16 mouse cellular contexts compared by ENCODE assay signal in genomic region chr2:91108156-91108555, GRCm38 (mm10). TPM values are rescaled to one million over a fixed set of nuclear protein-coding genes. Genes with fewer than 3 reads are reported as not detected.
"Had no signal": no experiment of that assay in that cellular context is flagged by ENCODE, and none has a peak within 500 bp of the region (broad histone marks: within the 10 kb centered on the region; RNA-seq: fewer than 3 reads in every experiment).

No protein-coding gene starts in this region.

- H3K36me3 ChIP-seq: intestine, embryonic 15.5 days; kidney, embryonic 15.5 days; limb, embryonic 12.5 days; midbrain, embryonic 12.5 days had no signal

- H3K4me1 ChIP-seq: intestine, embryonic 15.5 days; kidney, embryonic 15.5 days; limb, embryonic 12.5 days; midbrain, embryonic 12.5 days had no signal

- H3K4me2 ChIP-seq: intestine, embryonic 15.5 days; kidney, embryonic 15.5 days; limb, embryonic 12.5 days; lung, embryonic 14.5 days; midbrain, embryonic 12.5 days had no signal

- H3K9ac ChIP-seq: intestine, embryonic 15.5 days; kidney, embryonic 15.5 days; limb, embryonic 12.5 days; lung, embryonic 14.5 days; midbrain, embryonic 12.5 days had no signal

- H3K9me3 ChIP-seq: intestine, embryonic 15.5 days; kidney, embryonic 15.5 days; limb, embryonic 12.5 days; megakaryocyte, embryonic 14.5 days; midbrain, embryonic 12.5 days had no signal

- DNase-seq: kidney, adult 18-20 months; kidney, postnatal 14 days; layer of hippocampus, adult 9-11 months; layer of hippocampus, postnatal 36 days; lung, embryonic 14.5 days; lung, postnatal 14 days; right cerebral cortex, postnatal 14 days; thymus, postnatal 36 days had no signal

- H3K27ac ChIP-seq: intestine, embryonic 15.5 days; kidney, embryonic 15.5 days; limb, embryonic 12.5 days; midbrain, embryonic 12.5 days had no signal

- H3K4me3 ChIP-seq: intestine, embryonic 15.5 days; kidney, embryonic 15.5 days; limb, embryonic 12.5 days; megakaryocyte, embryonic 14.5 days; midbrain, embryonic 12.5 days had no signal

- H3K27me3 ChIP-seq: intestine, embryonic 15.5 days; kidney, embryonic 15.5 days; megakaryocyte, embryonic 14.5 days; midbrain, embryonic 12.5 days had no signal

- ATAC-seq: intestine, embryonic 15.5 days had no signal

RNA-seq across cellular contexts. Expression of gene Mybpc3, which starts 9.8 kb away (rescaled TPM):
- total RNA-seq: liver, adult 2 months; midbrain, postnatal 0 days had no signal
- polyA plus RNA-seq: midbrain, postnatal 0 days; neural tube, embryonic 14.5 days had no signal
